Mouse (Mus musculus): ENCODE measurements at regions not wholly inside any gene's neighbourhood (a gene's known extent, or its start where the extent isn't known, plus 50 kb on each side); places are given as distances from the start of the nearest gene placed in this dataset.
"Not testable (repeated sequence)": the region's sequence is repeated elsewhere in the genome, so short reads cannot be mapped to it uniquely, and the experiment has no call there.

DNA sequence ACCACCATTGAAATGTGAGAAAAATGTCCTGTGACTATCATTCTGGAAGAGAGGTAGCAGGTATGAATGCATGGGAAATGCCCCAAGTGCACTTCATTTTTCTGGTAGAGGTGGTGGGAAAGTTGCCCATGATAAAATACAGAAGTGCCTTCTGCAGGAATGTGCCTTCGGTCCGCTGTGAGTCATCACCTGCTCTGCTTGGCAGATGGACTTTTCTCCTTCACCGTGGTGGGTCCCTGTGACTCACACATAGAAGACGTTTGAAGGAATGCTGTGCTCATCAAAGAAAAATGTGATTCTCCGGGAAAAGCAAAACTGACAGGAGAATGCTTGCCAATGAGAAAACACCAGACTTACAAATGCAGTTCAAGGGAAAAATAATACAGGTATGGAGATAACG is 126.8 kb downstream of the Tnfsf18 start:
- DNase-seq (ENCODE audit: low read depth): no peak

DNA sequence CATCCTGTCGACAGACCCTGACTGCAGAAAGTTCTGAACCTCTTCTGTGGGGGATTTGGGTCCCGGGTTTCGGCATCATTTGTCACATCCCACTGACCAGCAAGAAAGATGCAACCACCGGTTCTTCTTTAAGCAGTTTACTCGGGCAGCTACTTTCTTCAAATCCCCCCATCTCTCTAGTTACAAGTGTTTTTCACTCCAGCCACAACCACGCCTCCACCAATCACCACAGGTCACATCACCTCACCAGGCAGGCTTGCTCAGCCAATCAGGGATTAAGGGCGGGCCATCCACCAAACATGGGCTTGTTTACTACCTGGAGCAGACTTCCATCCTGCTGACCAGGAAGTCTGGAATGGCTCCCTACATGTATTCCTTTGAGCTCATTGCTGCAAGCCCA is 119.6 kb downstream of the Tnfsf18 start:
- DNase-seq (ENCODE audit: low read depth): not testable (repeated sequence)

DNA sequence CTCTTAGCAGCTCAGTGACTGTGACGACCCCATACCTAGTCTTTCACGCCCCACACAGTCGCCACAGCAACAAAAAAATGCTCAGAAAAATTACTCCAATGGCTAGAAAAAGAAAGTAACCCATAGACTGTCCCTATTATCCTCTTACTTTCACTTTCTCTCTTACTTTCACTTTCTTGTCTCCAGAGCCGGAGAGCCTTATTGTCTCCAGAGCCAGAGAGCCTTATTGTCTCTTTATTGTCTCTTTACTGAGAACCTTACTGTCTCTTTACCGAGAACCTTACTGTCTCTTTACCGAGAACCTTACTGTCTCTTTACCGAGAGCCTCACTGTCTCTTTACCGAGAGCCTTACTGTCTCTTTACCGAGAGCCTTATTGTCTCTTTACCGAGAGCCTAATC is 119.2 kb downstream of the Tnfsf18 start:
- DNase-seq (ENCODE audit: low read depth): not testable (repeated sequence)

DNA sequence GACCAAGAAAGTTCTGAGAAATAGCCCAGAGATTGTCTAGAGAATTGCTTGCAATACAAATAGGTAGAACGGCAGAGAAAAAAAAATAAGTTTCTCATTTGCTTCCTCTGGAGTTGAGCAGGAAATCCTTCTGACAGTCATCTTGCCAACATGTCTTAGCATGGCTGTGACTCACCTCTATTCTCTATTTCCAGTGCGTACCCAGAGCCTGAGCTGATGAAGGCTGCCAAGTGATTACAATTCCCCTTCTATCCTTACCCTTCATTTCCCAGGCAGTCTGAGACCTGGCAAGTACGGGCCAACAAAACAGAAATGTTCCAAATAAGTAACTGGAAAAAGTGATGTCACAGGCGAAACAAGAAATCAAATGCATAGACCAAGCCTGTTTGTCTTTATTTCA is 113.0 kb downstream of the Tnfsf18 start:
- DNase-seq (ENCODE audit: low read depth): no peak

DNA sequence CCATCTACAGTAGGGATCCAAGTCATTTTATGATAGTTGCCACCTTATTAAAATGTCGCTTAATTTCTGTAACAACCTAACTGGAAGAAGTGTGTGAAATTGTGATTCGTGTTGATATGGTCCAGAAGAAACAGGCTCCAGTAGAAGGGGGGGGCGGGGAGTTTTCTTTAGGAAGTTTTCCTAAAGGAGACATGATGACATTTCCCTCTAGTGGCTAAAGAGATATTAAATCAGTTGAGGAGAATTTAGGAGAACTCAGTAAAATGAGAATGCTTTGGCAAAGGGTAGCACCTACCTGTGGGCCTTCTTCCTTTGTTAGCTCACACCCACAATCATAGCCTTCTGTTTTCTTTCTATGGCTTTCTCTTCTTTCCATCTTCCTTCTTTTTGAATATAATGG is 107.7 kb downstream of the Tnfsf18 start:
- DNase-seq (ENCODE audit: low read depth): no peak

DNA sequence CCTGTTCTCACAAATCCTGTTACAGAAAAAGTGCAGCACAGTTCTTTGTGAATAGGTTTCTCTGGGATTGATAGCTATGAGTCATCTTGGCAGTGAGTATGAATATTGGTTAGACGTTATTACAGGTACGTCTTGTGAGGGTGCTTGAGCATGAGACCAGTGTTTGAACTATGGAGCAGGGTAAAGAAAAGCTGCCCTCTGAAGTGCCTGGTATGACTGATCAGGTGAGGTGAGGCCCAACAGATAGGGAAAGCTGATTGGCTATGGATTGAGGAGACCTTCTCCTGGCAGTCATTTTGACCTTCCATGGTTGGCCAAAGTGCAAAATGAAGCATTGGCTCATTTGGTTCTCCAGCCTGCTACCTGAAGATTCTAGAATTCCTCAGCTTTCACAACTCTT is 106.7 kb downstream of the Tnfsf18 start:
- DNase-seq (ENCODE audit: low read depth): no peak

DNA sequence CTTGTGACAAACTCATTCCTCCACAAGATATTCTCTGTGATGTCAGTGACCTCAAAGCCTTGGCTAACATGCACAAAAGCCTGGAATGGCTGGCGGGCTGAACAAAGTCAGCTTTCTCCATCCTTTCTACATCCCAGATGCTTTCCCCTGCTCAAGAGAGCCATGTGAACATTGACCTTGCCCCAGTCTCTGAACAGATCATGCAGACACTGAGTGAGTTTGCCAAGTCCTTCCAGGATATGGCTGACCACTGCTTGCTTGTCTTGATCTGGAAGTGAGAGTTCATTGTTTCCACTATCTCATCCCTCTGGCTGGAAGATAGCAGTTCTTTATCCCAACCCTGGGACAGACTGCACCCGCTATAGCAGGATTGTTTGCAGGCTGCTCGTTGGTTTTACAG is 103.7 kb downstream of the Tnfsf18 start:
- no peak for DNase-seq (ENCODE audit: low read depth)

DNA sequence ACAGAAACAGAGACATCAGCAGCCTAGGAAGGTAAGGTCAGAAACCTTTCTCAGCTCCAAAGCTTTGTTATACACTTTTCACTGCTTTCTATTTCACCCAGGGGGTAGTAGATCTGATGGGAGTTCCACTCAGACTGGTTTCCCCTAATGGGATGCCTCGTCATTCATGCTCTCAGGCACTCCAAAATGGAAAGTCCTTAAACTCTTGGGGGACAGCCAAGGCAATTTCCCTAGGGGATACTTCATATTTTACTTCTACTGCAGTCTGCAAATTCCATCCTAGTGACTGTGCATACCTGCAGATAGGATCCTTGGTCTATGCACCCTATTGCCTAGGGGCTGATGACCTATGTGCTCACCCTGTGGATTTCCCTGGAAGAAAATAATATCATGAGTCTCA is 82.1 kb downstream of the Tnfsf18 start:
- DNase-seq (ENCODE audit: low read depth): no peak

DNA sequence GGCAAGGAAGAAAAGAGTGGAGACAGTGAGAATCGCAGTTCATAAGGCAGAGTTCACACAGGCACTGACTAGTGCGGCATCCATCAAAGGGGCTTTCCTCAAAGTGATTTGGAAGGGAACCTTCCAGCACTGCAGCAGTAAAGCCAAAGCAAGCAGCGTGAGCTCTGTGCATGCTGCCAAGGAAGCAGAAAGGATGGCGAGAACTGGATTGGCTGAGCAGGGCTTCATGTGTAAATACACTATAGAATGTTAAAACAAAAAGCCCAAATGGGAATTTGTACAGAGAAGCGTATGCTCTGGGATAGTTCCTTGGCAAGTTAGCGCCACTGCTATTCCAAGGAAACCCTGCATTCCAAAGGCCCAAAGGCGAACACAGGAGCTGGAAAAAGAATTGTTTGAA is 81.5 kb downstream of the Tnfsf18 start:
- DNase-seq (ENCODE audit: low read depth): no peak

DNA sequence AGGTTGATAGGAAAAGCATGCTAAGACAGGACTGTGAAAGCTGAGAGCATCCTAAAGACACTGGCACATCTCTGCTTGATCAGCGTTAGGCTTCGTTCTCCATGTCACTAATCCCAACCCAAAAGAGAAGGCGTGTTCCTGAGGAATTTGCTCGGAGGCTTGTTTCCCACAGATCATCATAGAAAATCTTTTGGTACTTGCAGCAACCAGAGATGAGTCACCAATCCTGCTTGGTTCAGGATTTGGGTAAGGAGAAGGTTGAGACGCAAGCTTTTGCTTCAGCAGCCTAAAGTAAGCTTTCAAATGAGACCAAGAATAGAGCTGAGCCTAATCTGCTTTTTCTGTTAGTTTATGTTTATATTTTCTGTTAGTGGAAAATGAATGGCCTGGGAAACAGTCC is 80.7 kb downstream of the Tnfsf18 start:
- no peak for DNase-seq (ENCODE audit: low read depth)

DNA sequence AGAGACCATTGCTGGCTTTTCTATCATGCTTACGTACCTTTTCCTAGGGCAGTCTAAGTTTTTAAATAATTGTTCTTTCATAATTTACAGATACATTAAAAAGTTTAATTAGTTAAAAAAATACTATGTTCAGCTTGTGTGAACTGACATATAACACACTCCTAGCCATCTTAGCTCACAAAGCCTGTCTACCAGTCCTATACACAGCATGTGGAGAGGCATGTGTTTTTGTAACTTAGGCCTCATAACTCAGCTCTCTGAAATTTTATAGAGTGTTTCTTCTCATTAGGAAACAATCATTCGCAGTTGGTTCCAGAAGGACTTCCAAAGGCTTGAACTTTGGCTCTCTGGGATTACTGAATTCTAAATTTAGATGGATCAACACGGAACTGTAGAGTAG is 76.3 kb downstream of the Tnfsf18 start:
- no peak for DNase-seq (ENCODE audit: low read depth)

DNA sequence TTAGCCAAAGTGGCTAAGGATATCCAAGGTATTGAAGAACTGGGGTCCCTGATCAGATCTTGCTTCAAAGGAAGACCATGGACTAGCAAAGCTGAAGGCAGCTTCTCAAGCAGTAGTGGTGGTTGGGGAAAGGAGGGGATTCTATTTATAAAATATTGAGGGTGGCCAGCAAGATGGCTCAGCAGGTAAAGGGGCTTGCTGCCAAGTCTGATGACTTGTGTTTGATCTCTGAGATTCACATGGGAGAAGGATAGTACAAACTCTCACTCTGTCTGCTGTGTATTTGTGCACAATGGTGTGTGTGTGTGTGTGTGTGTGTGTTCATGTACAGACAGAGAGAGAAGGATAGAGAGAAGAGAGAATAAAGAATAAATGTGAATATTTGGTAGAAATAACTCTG is 73.4 kb downstream of the Tnfsf18 start:
- DNase-seq (ENCODE audit: low read depth): no peak

DNA sequence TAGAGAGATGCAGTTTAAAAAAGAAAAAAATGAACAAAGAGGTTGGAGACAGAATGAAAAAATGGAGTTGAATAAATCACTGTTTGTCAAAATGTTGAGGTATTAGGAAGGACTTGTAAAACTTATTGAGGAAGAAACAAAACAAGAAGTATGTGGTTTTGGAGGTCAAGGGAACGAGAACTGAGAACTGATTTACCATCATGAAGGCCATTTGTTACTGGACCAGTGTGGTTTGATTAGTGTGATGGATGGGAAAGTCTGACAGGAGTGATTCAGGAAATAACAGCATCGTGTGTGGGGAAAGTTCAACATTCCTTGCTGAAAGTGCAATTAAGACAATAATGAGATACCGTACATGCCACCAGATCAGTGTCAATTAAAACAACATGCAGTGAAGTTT is 65.9 kb downstream of the Tnfsf18 start:
- no peak for DNase-seq (ENCODE audit: low read depth)
